Mouse (Mus musculus): ENCODE measurements around the gene Cacna2d4. TPM values are rescaled to one million over a fixed set of nuclear protein-coding genes. Genes with fewer than 3 reads are reported as not detected.

Cacna2d4 gene
- total RNA-seq, 1 experiment, result 0.04 TPM

DNA sequence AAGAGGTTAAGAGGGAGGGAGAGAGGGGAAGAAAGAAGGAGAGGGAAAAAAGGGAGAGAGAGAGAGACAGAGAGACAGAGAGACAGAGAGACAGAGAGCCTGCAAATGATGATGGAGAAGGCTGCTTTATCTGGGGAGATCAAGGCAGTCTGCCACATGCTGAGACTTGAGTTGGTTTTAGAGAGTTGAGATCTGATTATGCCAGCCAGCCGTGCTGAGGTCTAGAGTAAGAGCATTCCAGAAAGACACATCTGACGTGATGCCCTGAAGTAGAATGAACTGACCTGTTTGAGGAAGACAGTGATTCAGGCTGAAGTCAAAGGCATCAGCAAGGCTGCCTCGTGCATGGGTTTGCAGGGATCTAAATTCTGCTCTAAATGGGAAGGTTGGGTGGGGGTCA is 97.5 kb downstream of the Cacna2d4 start:
- no peak for DNase-seq (ENCODE audit: low read depth, low spot score)
- in situ Hi-C loops (cut with MboI; ENCODE audit: low sequenced_read_pairs in 2 of 2, unreplicated experiment in 2 of 2), result loop anchor here in 1 of 2 experiments (5.0 kb wide), 1 partner anchor 112 kb away; no protein-coding TSS in a partner anchor
- Histone ChIP-seq H3K4me3 (ENCODE audit: insufficient read depth in 1 of 2, low read depth in 1 of 2, low read length in 2 of 2, poor library complexity in 1 of 2, severe bottlenecking in 1 of 2) (no peak overlapping the region), H3K9ac (ENCODE audit: insufficient read depth, low read depth, low read length, poor library complexity, severe bottlenecking) (no peak overlapping the region), H3K36me3 (ENCODE audit: control insufficient read depth, insufficient read depth, low read length, poor library complexity, severe bottlenecking) (no peaks in the 10 kb centered on the region), H3K27ac (ENCODE audit: insufficient read depth, low read depth, low read length, poor library complexity, severe bottlenecking) (no peak overlapping the region), H3K9me3 (ENCODE audit: control insufficient read depth, insufficient read depth, low read depth, low read length) (no peaks in the 10 kb centered on the region), H3K4me1 (ENCODE audit: control insufficient read depth in 2 of 2, insufficient read depth in 2 of 2, low read length in 2 of 2, poor library complexity in 1 of 2) (peaks cover 2 to 31% of the 10 kb centered on the region in 2 experiments; a peak in 3 of 4 replicates)
- TF ChIP-seq CHD2 (IDR thresholded peaks at IDR 0.05; ENCODE audit: low read depth, low read length) (no peak), ZC3H11A (IDR thresholded peaks at IDR 0.05; ENCODE audit: borderline replicate concordance, low read depth, low read length) (no peak), ZNF384 (IDR thresholded peaks at IDR 0.05; ENCODE audit: low read depth, low read length) (no peak), MAFK (IDR thresholded peaks at IDR 0.05; ENCODE audit: insufficient read depth, low read depth, low read length) (no peak), HCFC1 (IDR thresholded peaks at IDR 0.05; ENCODE audit: borderline replicate concordance, insufficient read depth, low read length) (no peak)

DNA sequence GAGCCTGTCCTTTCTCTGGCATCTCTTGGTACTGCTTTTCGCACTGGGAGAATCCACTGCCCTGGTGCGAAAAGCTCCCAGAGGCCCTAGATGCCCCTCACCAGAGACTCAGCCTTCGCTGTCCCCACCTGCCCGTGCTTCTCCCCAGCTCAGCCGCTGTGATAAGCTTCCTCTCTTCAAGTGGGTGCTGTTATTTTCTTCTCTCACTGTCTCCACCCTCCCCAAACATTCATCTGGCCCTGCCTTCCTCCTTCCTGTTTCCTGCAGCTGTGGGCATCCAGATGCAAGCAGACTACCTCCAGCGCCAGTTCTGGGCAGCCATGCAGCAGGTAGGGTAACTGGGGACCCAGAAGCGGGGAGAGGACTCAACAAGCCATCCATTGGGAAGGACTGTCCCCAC is 99.8 kb downstream of the Cacna2d4 start:
- no peak for DNase-seq (ENCODE audit: low read depth, low spot score)
- in situ Hi-C loops (cut with MboI; ENCODE audit: low sequenced_read_pairs in 2 of 2, unreplicated experiment in 2 of 2), result no loop called here
- peaks cover 2 to 24% of the 10 kb centered on the region in 2 experiments; a peak in 3 of 4 replicates for H3K4me1 ChIP-seq (ENCODE audit: control insufficient read depth in 2 of 2, insufficient read depth in 2 of 2, low read length in 2 of 2, poor library complexity in 1 of 2)
- H3K27ac ChIP-seq (ENCODE audit: insufficient read depth, low read depth, low read length, poor library complexity, severe bottlenecking), result no peak overlapping the region
- no peaks in the 10 kb centered on the region for H3K9me3 ChIP-seq (ENCODE audit: control insufficient read depth, insufficient read depth, low read depth, low read length)
- TF ChIP-seq CHD2 (IDR thresholded peaks at IDR 0.05; ENCODE audit: low read depth, low read length) (no peak), ZNF384 (IDR thresholded peaks at IDR 0.05; ENCODE audit: low read depth, low read length) (no peak), MAFK (IDR thresholded peaks at IDR 0.05; ENCODE audit: insufficient read depth, low read depth, low read length) (no peak), ZC3H11A (IDR thresholded peaks at IDR 0.05; ENCODE audit: borderline replicate concordance, low read depth, low read length) (no peak), HCFC1 (IDR thresholded peaks at IDR 0.05; ENCODE audit: borderline replicate concordance, insufficient read depth, low read length) (no peak)
- no peak overlapping the region for H3K4me3 ChIP-seq (ENCODE audit: insufficient read depth in 1 of 2, low read depth in 1 of 2, low read length in 2 of 2, poor library complexity in 1 of 2, severe bottlenecking in 1 of 2)
- no peaks in the 10 kb centered on the region for H3K36me3 ChIP-seq (ENCODE audit: control insufficient read depth, insufficient read depth, low read length, poor library complexity, severe bottlenecking)
- H3K9ac ChIP-seq (ENCODE audit: insufficient read depth, low read depth, low read length, poor library complexity, severe bottlenecking), result no peak overlapping the region

DNA sequence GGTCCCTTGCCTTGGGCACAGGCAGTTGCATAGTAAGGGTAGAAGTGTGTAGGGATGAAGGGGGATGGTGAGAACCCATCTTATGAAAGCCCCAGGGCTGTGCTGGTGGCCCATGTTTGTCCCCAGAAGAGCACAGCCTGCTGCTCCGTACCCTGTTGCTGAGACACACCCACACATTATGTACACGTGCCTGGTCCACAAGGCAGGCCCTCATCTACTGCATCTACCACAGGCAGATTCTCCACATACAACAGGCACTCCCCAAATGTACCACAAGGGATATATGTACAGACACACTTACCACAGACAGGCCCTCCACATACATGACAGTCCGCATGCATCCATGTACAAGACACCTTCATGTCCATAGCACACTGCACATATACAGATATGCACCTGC is 101.0 kb downstream of the Cacna2d4 start:
- TF ChIP-seq ZNF384 (IDR thresholded peaks at IDR 0.05; ENCODE audit: low read depth, low read length), result no peak
- TF ChIP-seq HCFC1 (IDR thresholded peaks at IDR 0.05; ENCODE audit: borderline replicate concordance, insufficient read depth, low read length), result no peak
- TF ChIP-seq MAFK (IDR thresholded peaks at IDR 0.05; ENCODE audit: insufficient read depth, low read depth, low read length), result no peak
- TF ChIP-seq ZC3H11A (IDR thresholded peaks at IDR 0.05; ENCODE audit: borderline replicate concordance, low read depth, low read length), result no peak
- no peak overlapping the region for H3K4me3 ChIP-seq (ENCODE audit: insufficient read depth in 1 of 2, low read depth in 1 of 2, low read length in 2 of 2, poor library complexity in 1 of 2, severe bottlenecking in 1 of 2)
- in situ Hi-C loops (cut with MboI; ENCODE audit: low sequenced_read_pairs in 2 of 2, unreplicated experiment in 2 of 2), result no loop called here
- no peaks in the 10 kb centered on the region for H3K9me3 ChIP-seq (ENCODE audit: control insufficient read depth, insufficient read depth, low read depth, low read length)
- DNase-seq (ENCODE audit: low read depth, low spot score), result no peak
- no peak overlapping the region for H3K9ac ChIP-seq (ENCODE audit: insufficient read depth, low read depth, low read length, poor library complexity, severe bottlenecking)
- no peak overlapping the region for H3K27ac ChIP-seq (ENCODE audit: insufficient read depth, low read depth, low read length, poor library complexity, severe bottlenecking)
- peaks cover 2 to 20% of the 10 kb centered on the region in 2 experiments; a peak in 3 of 4 replicates for H3K4me1 ChIP-seq (ENCODE audit: control insufficient read depth in 2 of 2, insufficient read depth in 2 of 2, low read length in 2 of 2, poor library complexity in 1 of 2)
- no peaks in the 10 kb centered on the region for H3K36me3 ChIP-seq (ENCODE audit: control insufficient read depth, insufficient read depth, low read length, poor library complexity, severe bottlenecking)

DNA sequence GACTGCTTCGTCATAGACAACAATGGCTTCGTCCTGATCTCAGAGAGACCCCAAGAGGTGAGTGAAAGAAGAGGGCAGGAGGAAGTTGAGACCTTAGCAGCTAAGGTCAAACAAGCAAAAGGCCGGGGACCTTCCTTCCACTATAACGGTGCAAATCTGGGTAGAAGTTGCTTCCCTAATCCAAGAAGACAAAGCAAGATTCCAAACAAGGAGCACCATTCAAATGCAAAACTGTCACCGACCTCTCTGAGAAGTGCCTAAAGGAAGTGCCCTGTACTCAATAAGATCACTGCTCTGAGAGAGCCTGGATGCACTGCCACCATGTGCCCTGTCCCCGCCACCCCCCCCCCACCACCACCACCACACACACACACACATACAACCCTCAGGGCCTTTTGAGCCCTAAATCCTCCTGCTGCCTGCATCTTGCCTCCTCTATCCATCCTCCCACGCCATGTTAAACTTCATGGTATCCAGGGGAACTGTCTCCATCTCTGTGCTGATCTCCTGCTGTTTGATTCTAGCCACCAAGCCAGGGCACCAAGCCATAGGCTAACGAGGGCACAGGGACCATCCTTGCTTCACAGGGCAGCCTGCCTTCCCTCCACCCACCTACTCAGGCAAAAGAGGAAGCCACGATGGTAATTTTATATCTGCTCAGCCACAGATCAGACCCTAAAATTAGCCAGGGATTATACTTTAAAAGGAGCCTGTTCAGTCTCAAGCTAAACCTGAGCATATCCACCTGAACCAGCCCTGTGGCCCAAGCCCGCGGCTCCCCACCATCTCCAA is 102.0 kb downstream of the Cacna2d4 start:
- in situ Hi-C loops (cut with MboI; ENCODE audit: low sequenced_read_pairs in 2 of 2, unreplicated experiment in 2 of 2), result no loop called here
- TF ChIP-seq MAFK (IDR thresholded peaks at IDR 0.05; ENCODE audit: insufficient read depth, low read depth, low read length), result no peak
- TF ChIP-seq ZC3H11A (IDR thresholded peaks at IDR 0.05; ENCODE audit: borderline replicate concordance, low read depth, low read length), result no peak
- no peak overlapping the region for H3K9ac ChIP-seq (ENCODE audit: insufficient read depth, low read depth, low read length, poor library complexity, severe bottlenecking)
- DNase-seq (ENCODE audit: low read depth, low spot score), result no peak
- H3K4me1 ChIP-seq (ENCODE audit: control insufficient read depth in 2 of 2, insufficient read depth in 2 of 2, low read length in 2 of 2, poor library complexity in 1 of 2), result peaks cover 2 to 20% of the 10 kb centered on the region in 2 experiments; a peak in 3 of 4 replicates
- H3K36me3 ChIP-seq (ENCODE audit: control insufficient read depth, insufficient read depth, low read length, poor library complexity, severe bottlenecking), result no peaks in the 10 kb centered on the region
- H3K4me3 ChIP-seq (ENCODE audit: insufficient read depth in 1 of 2, low read depth in 1 of 2, low read length in 2 of 2, poor library complexity in 1 of 2, severe bottlenecking in 1 of 2), result no peak overlapping the region
- H3K9me3 ChIP-seq (ENCODE audit: control insufficient read depth, insufficient read depth, low read depth, low read length), result no peaks in the 10 kb centered on the region
- no peak overlapping the region for H3K27ac ChIP-seq (ENCODE audit: insufficient read depth, low read depth, low read length, poor library complexity, severe bottlenecking)

Data from ES-E14 (cell line).